In the genomic region with DNA sequence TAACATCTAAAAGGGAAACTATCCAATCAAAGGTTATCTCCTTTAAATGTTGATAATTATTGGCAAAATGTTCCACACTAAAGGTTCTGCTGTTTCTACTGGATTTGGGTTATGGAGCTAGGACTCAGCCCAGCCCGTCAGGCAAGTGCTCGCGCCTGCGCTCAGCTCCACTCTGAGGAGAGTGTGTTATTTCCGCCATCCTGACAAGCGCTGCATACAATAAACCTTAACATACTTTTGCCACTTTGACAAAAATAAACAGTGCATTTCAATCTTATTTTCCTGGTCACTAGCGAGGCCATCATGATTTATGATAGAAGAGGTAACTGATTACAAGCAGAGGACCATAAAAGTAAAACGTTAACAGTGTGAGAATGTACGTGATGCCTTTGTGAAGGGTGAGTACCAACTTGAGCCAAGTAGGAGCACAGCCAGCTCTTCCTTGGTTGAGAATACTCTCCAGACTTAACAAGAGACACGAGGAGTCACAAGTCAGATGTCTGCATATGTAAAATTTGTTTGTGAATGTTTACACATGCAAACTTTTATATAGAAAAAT, we compare ENCODE assay signal across 23 mouse cellular contexts.
DNase-seq lines count a peak whose midpoint lies in the region; ATAC-seq lines count a peak whose summit lies in the region.
"Had no signal": no experiment of that assay in that cellular context is flagged by ENCODE, and none has a peak within 500 bp of the region (broad histone marks: within the 10 kb centered on the region; RNA-seq: fewer than 3 reads in every experiment).

No protein-coding gene starts in this region.

- H3K9ac ChIP-seq in intestine, embryonic 14.5 days (ENCODE audit: low read length) = no peak overlapping the region
- no peak overlapping the region for H3K9ac ChIP-seq in intestine, embryonic 16.5 days (ENCODE audit: low read depth, low read length)
- H3K9ac ChIP-seq: embryonic facial prominence, embryonic 12.5 days; forebrain, embryonic 13.5 days; forebrain, embryonic 15.5 days had no signal

- DNase-seq in intestine, embryonic 14.5 days (ENCODE audit: low spot score) = no peak
- peak; percentile 71 for DNase-seq in large intestine, adult 2 months (ENCODE audit: low read depth, low spot score)
- DNase-seq in layer of hippocampus, adult 9-10 months (ENCODE audit: low spot score) = no peak
- no peak for DNase-seq in testis, postnatal 14 days (ENCODE audit: low spot score)
- DNase-seq: adrenal gland, adult 8-10 months; adrenal gland, postnatal 14 days; adrenal gland, postnatal 36 days; B cell, adult 2 months; cerebellum, adult 11-12 months; cerebellum, adult 2 months; cerebellum, adult 9-10 months; cerebellum, postnatal 10 days; cerebellum, postnatal 25 days had no signal

- H3K4me1 ChIP-seq in intestine, embryonic 14.5 days (replicated peaks; ENCODE audit: control insufficient read depth, insufficient read depth, low read length) = 0 out of 2 replicates have a peak, but pooled peaks cover 3% of the 10 kb centered on the region
- 0 out of 2 replicates have a peak, but pooled peaks cover 2% of the 10 kb centered on the region for H3K4me1 ChIP-seq in intestine, embryonic 16.5 days (ENCODE audit: control insufficient read depth, insufficient read depth, low read length)
- H3K4me1 ChIP-seq: embryonic facial prominence, embryonic 10.5 days; forebrain, embryonic 15.5 days had no signal

- H3K36me3 ChIP-seq in intestine, embryonic 14.5 days (ENCODE audit: control insufficient read depth, insufficient read depth, low read length) = peaks cover 78% of the 10 kb centered on the region
- H3K36me3 ChIP-seq in intestine, embryonic 16.5 days (ENCODE audit: control insufficient read depth, insufficient read depth, low read length) = peaks cover 11% of the 10 kb centered on the region; the same call in 1 of the 2 replicates

- no peaks in the 10 kb centered on the region for H3K27me3 ChIP-seq in intestine, embryonic 14.5 days (replicated peaks; ENCODE audit: control insufficient read depth, insufficient read depth, low read length)
- H3K27me3 ChIP-seq in intestine, embryonic 16.5 days (replicated peaks; ENCODE audit: control insufficient read depth, insufficient read depth, low read length) = no peaks in the 10 kb centered on the region
- H3K27me3 ChIP-seq: CH12.LX; embryonic facial prominence, embryonic 12.5 days; forebrain, embryonic 13.5 days; forebrain, embryonic 15.5 days; Patski had no signal

- WGBS in intestine, embryonic 14.5 days = 62% methylated on average over 10 of the region's 10 CpGs
- 52% methylated on average over 10 of the region's 10 CpGs for WGBS in intestine, embryonic 16.5 days
- 19% methylated on average over 10 of the region's 10 CpGs for WGBS in large intestine, adult 2 months

- no peak overlapping the region for H3K27ac ChIP-seq in intestine, embryonic 14.5 days (ENCODE audit: low read depth)
- H3K27ac ChIP-seq in intestine, embryonic 16.5 days (ENCODE audit: low read length) = no peak overlapping the region
- H3K27ac ChIP-seq: embryonic facial prominence, embryonic 10.5 days; embryonic facial prominence, embryonic 12.5 days; forebrain, embryonic 13.5 days; forebrain, embryonic 15.5 days had no signal

- no peak overlapping the region for H3K4me2 ChIP-seq in intestine, embryonic 14.5 days (ENCODE audit: low read length)
- H3K4me2 ChIP-seq in intestine, embryonic 16.5 days (ENCODE audit: low read depth, low read length) = no peak overlapping the region
- H3K4me2 ChIP-seq: embryonic facial prominence, embryonic 12.5 days; forebrain, embryonic 13.5 days; forebrain, embryonic 15.5 days had no signal

- peak; percentile 87 for ATAC-seq in intestine, embryonic 14.5 days (replicated peaks; ENCODE audit: low FRiP score, low TSS enrichment, low read depth)
- peak; percentile 91 for ATAC-seq in intestine, embryonic 16.5 days
- ATAC-seq: activated CD4-positive, CD25-positive, alpha-beta regulatory T cell, adult 4 months; CD4-positive, CD25-positive, alpha-beta regulatory T cell, adult 4 months; forebrain, embryonic 13.5 days; forebrain, embryonic 15.5 days; Patski had no signal

- H3K4me3 ChIP-seq in intestine, embryonic 14.5 days (ENCODE audit: low read depth, low read length) = no peak overlapping the region
- H3K4me3 ChIP-seq in intestine, embryonic 16.5 days (ENCODE audit: low read length) = no peak overlapping the region
- H3K4me3 ChIP-seq: embryonic facial prominence, embryonic 10.5 days; embryonic facial prominence, embryonic 12.5 days; forebrain, embryonic 13.5 days; forebrain, embryonic 15.5 days had no signal

- no peaks in the 10 kb centered on the region for H3K9me3 ChIP-seq in intestine, embryonic 14.5 days (ENCODE audit: control insufficient read depth, low read length)
- no peaks in the 10 kb centered on the region for H3K9me3 ChIP-seq in intestine, embryonic 16.5 days (ENCODE audit: control insufficient read depth, low read length)
- H3K9me3 ChIP-seq: embryonic facial prominence, embryonic 10.5 days; embryonic facial prominence, embryonic 12.5 days; forebrain, embryonic 13.5 days; forebrain, embryonic 15.5 days; G1E had no signal
